Mouse (Mus musculus): ENCODE data around the gene Unc13b.

DNA sequence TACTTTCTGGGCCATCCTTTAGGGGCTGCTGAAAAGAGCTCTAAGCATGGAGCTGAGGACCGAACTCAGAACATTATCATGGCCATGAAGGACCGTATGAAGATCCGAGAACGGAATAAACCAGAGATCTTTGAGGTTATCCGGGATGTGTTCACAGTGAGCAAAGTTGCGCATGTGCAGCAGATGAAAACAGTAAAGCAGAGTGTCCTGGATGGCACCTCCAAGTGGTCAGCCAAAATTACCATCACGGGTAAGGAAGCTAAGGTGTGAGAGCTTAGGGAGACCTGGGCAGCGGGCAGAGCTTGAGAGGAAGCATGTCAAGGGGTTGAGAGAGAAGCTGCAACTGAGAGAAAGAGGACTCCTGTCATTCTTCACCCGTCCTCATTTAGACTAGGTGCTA, 178.1 kb downstream of the Unc13b start:
- TF ChIP-seq POLR2A (IDR thresholded peaks at IDR 0.05; ENCODE audit: control insufficient read depth, extremely low read depth, insufficient read depth, low read length, poor library complexity), result no peak
- TF ChIP-seq CTCF (IDR thresholded peaks at IDR 0.05; ENCODE audit: borderline replicate concordance, control insufficient read depth, extremely low read depth, insufficient read depth, low read length, poor library complexity), result no peak
